Mouse (Mus musculus): ENCODE measurements around the gene Glud1. TPM values are rescaled to one million over a fixed set of nuclear protein-coding genes. Genes with fewer than 3 reads are reported as not detected.
"Not testable (repeated sequence)": the region's sequence is repeated elsewhere in the genome, so short reads cannot be mapped to it uniquely, and the experiment has no call there.

Glud1 gene
- total and polyA plus RNA-seq, 3 experiments = 87.3 to 143 (median 116) TPM

- H3K27me3 ChIP-seq (replicated peaks) = no peaks in the 10 kb centered on the region
- H3K79me2 ChIP-seq (replicated peaks; ENCODE audit: control insufficient read depth, extremely low read depth, insufficient read depth, poor library complexity, severe bottlenecking) = peaks cover 41% of the 10 kb centered on the region
- dilution Hi-C loops (cut with MboI; ENCODE audit: extremely low pct_ligation_motif_present, extremely low pct_unique_long_range_greater_than_20kb, low sequenced_read_pairs) = no loop called here
- peak overlapping the region; percentile 22 to 74 (median 69) for H3K4me3 ChIP-seq (replicated peaks in 1 of 3; ENCODE audit: low read depth in 2 of 3, low read length in 2 of 3, poor library complexity in 1 of 3)
- no peak for DNase-seq (ENCODE audit: extremely low read depth)
- peak overlapping the region; percentile 13; the same call in 1 of the 2 replicates for H3K9ac ChIP-seq (ENCODE audit: insufficient read depth, low read depth)
- in situ Hi-C loops (cut with MboI; ENCODE audit: low pct_ligation_motif_present, low pct_unique_long_range_greater_than_20kb, low sequenced_read_pairs) = no loop called here
- peaks cover 0 to 19% of the 10 kb centered on the region in 2 experiments for H3K36me3 ChIP-seq (replicated peaks in 1 of 2; ENCODE audit: control insufficient read depth in 1 of 2, insufficient read depth in 1 of 2, low read length in 1 of 2)
- no peak overlapping the region for H3K27ac ChIP-seq (ENCODE audit: insufficient read depth, low read depth)
- TF ChIP-seq BHLHE40 (IDR thresholded peaks at IDR 0.05; ENCODE audit: low read depth, low read length) (no peak), MXI1 (IDR thresholded peaks at IDR 0.05; ENCODE audit: low read depth, low read length) (no peak), RAD21 (IDR thresholded peaks at IDR 0.05; ENCODE audit: low read depth, low read length) (no peak)
- peak overlapping the region; percentile 91 for H3K4me2 ChIP-seq (ENCODE audit: insufficient read depth, low read depth, poor library complexity, severe bottlenecking)
- no peaks in the 10 kb centered on the region for H3K9me3 ChIP-seq (replicated peaks; ENCODE audit: low read length)
- H3K4me1 ChIP-seq (ENCODE audit: control insufficient read depth in 1 of 2, insufficient read depth in 2 of 2) = peaks cover 4 to 41% of the 10 kb centered on the region in 2 experiments; a peak in 3 of 4 replicates
These were observed 2.0 kb downstream of the Glud1 start for GRCm38 (mm10) chr14:34312339-34313048.

GRCm38 (mm10) chr14:34313612-34314011 is 3.1 kb downstream of the Glud1 start:
- dilution Hi-C loops (cut with MboI; ENCODE audit: extremely low pct_ligation_motif_present, extremely low pct_unique_long_range_greater_than_20kb, low sequenced_read_pairs) = no loop called here
- DNase-seq (ENCODE audit: extremely low read depth) = no peak
- H3K4me3 ChIP-seq (replicated peaks in 1 of 3; ENCODE audit: low read depth in 2 of 3, low read length in 2 of 3, poor library complexity in 1 of 3) = no peak overlapping the region
- peaks cover 4 to 42% of the 10 kb centered on the region in 2 experiments; a peak in 3 of 4 replicates for H3K4me1 ChIP-seq (ENCODE audit: control insufficient read depth in 1 of 2, insufficient read depth in 2 of 2)
- peaks cover 0 to 24% of the 10 kb centered on the region in 2 experiments for H3K36me3 ChIP-seq (replicated peaks in 1 of 2; ENCODE audit: control insufficient read depth in 1 of 2, insufficient read depth in 1 of 2, low read length in 1 of 2)
- no peak overlapping the region for H3K9ac ChIP-seq (ENCODE audit: insufficient read depth, low read depth)
- no peak for TF ChIP-seq SIN3A (IDR thresholded peaks at IDR 0.05; ENCODE audit: low read length)
- no peak for TF ChIP-seq EP300 (IDR thresholded peaks at IDR 0.05; ENCODE audit: low read length)
- no peak for TF ChIP-seq JUND (conservative IDR thresholded peaks at IDR 0.05; ENCODE audit: low read depth, low read length)
- no peak overlapping the region for H3K27ac ChIP-seq (ENCODE audit: insufficient read depth, low read depth)
- in situ Hi-C loops (cut with MboI; ENCODE audit: low pct_ligation_motif_present, low pct_unique_long_range_greater_than_20kb, low sequenced_read_pairs) = no loop called here
- H3K9me3 ChIP-seq (replicated peaks; ENCODE audit: low read length) = no peaks in the 10 kb centered on the region
- H3K27me3 ChIP-seq (replicated peaks) = no peaks in the 10 kb centered on the region
- peaks cover 46% of the 10 kb centered on the region for H3K79me2 ChIP-seq (replicated peaks; ENCODE audit: control insufficient read depth, extremely low read depth, insufficient read depth, poor library complexity, severe bottlenecking)
- peak overlapping the region; percentile 13; the same call in 1 of the 2 replicates for H3K4me2 ChIP-seq (ENCODE audit: insufficient read depth, low read depth, poor library complexity, severe bottlenecking)

- peaks cover under 1 to 27% of the 10 kb centered on the region in 2 experiments for H3K36me3 ChIP-seq (replicated peaks in 1 of 2; ENCODE audit: control insufficient read depth in 1 of 2, insufficient read depth in 1 of 2, low read length in 1 of 2)
- peaks cover 4 to 39% of the 10 kb centered on the region in 2 experiments; a peak in 3 of 4 replicates for H3K4me1 ChIP-seq (ENCODE audit: control insufficient read depth in 1 of 2, insufficient read depth in 2 of 2)
- H3K9ac ChIP-seq (ENCODE audit: insufficient read depth, low read depth); H3K27ac ChIP-seq (ENCODE audit: insufficient read depth, low read depth); in situ Hi-C loops (cut with MboI; ENCODE audit: low pct_ligation_motif_present, low pct_unique_long_range_greater_than_20kb, low sequenced_read_pairs); H3K9me3 ChIP-seq (replicated peaks; ENCODE audit: low read length); H3K4me2 ChIP-seq (ENCODE audit: insufficient read depth, low read depth, poor library complexity, severe bottlenecking); dilution Hi-C loops (cut with MboI; ENCODE audit: extremely low pct_ligation_motif_present, extremely low pct_unique_long_range_greater_than_20kb, low sequenced_read_pairs); H3K27me3 ChIP-seq (replicated peaks); H3K4me3 ChIP-seq (replicated peaks in 1 of 3; ENCODE audit: low read depth in 2 of 3, low read length in 2 of 3, poor library complexity in 1 of 3); DNase-seq (ENCODE audit: extremely low read depth): not testable (repeated sequence)
- H3K79me2 ChIP-seq (replicated peaks; ENCODE audit: control insufficient read depth, extremely low read depth, insufficient read depth, poor library complexity, severe bottlenecking) = peaks cover 46% of the 10 kb centered on the region
These were observed 3.9 kb downstream of the Glud1 start for GRCm38 (mm10) chr14:34314383-34314782.
